Mouse (Mus musculus) hindbrain, embryonic 14.5 days (tissue): Measurements from ENCODE around the gene Fcrl6. TPM values are rescaled to one million over a fixed set of nuclear protein-coding genes. Genes with fewer than 3 reads are reported as not detected.

ENCODE experiments used
- ATAC-seq: fragments of 200-750 bp; cut with Nextera tagmentation; 2 replicates; pipeline ENCODE4 v1.8.0; 2017; ENCODE audit warnings: moderate number of reproducible peaks, mild to moderate bottlenecking, moderate TSS enrichment, moderate library complexity; ENCODE audit not compliant: low FRiP score
- DNase-seq: peaks from one replicate; pipeline ENCODE4 v3.0.0-alpha.2; 2015; ENCODE audit warnings: low spot score
- H3K27ac ChIP-seq: fragments of 300-500 bp; sonication (generic); 2 replicates; pipeline ENCODE4 v1.5.1; 2014; ENCODE audit warnings: mild to moderate bottlenecking, moderate library complexity
- H3K27me3 ChIP-seq: fragments of 300-500 bp; sonication (generic); 2 replicates; pipeline ENCODE4 v1.6.1; 2014; ENCODE audit warnings: mild to moderate bottlenecking, low read length, mixed read lengths; ENCODE audit not compliant: control insufficient read depth, insufficient read depth
- H3K36me3 ChIP-seq: fragments of 300-500 bp; sonication (generic); replicated peaks from 2 replicates; pipeline ENCODE4 v1.6.1; 2014; ENCODE audit not compliant: control insufficient read depth, insufficient read depth
- H3K4me1 ChIP-seq: fragments of 300-500 bp; sonication (generic); replicated peaks from 2 replicates; pipeline ENCODE4 v1.6.1; 2014; ENCODE audit warnings: antibody characterized with exemption, low read length, mixed read lengths; ENCODE audit not compliant: control insufficient read depth, insufficient read depth
- H3K4me2 ChIP-seq: fragments of 300-500 bp; sonication (generic); replicated peaks from 2 replicates; pipeline ENCODE4 v1.6.1; 2014; ENCODE audit warnings: mild to moderate bottlenecking, moderate library complexity
- H3K4me3 ChIP-seq: fragments of 300-500 bp; sonication (generic); replicated peaks from 2 replicates; pipeline ENCODE4 v1.5.1; 2014; ENCODE audit warnings: mild to moderate bottlenecking, low read length
- H3K9ac ChIP-seq: fragments of 300-500 bp; sonication (generic); 2 replicates; pipeline ENCODE4 v1.6.1; 2014
- H3K9me3 ChIP-seq: fragments of 300-500 bp; sonication (generic); 2 replicates; pipeline ENCODE4 v1.6.1; 2016; ENCODE audit warnings: low read length; ENCODE audit not compliant: control insufficient read depth
- WGBS: fragments of 180-500 bp; shearing (Covaris S2); extraction: QIAGEN DNeasy Blood & Tissue Kit; methylation state at CpG from one replicate; pipeline ENCODE4 v1.1.7; 2014; 5-methylcytosine and 5-hydroxymethylcytosine counted together
- polyA plus RNA-seq: library from polyadenylated mRNA; unstranded; fragments of >200 nt; fragmentation: Nextera tagmentation; extraction: Ambion mirVana; gene quantifications from 2 replicates; pipeline ENCODE4 v1.2.1, GENCODE M21; 2014

Gene Fcrl6
- polyA plus RNA-seq, 1 experiment from 2014 or later = 0.19 TPM

- 86% methylated on average over 7 of the region's 7 CpGs for WGBS
- no peak within 1 kb of the TSS for H3K4me3 ChIP-seq
- no peaks in the 10 kb centered on the region for H3K27me3 ChIP-seq
- no peak within 1 kb of the TSS for H3K27ac ChIP-seq
- ATAC-seq (no peak), DNase-seq (no peak)
- H3K9me3 ChIP-seq = no peaks in the 10 kb centered on the region
- H3K9ac ChIP-seq = no peak within 1 kb of the TSS
- peaks cover 5% of the 10 kb centered on the region for H3K4me1 ChIP-seq
- no peaks in the 10 kb centered on the region for H3K36me3 ChIP-seq
- H3K4me2 ChIP-seq = no peak within 1 kb of the TSS
These were observed 12.0 kb downstream of the Fcrl6 start, which contains the start of gene Slamf8 for GRCm38 (mm10) chr1:172590385-172590784. TSS of gene Slamf8 (minus strand) at chr1:172590568.

- no peaks in the 10 kb centered on the region for H3K36me3 ChIP-seq
- no peak overlapping the region for H3K4me3 ChIP-seq
- peak; percentile 64 for ATAC-seq
- peak overlapping the region; percentile 34 for H3K4me2 ChIP-seq
- no peaks in the 10 kb centered on the region for H3K9me3 ChIP-seq
- H3K27ac ChIP-seq = peak overlapping the region; percentile 70
- H3K4me1 ChIP-seq = peaks cover 9% of the 10 kb centered on the region
- DNase-seq = peak; percentile 56
- H3K9ac ChIP-seq = peak overlapping the region; percentile 11; the same call in 1 of the 2 replicates
- H3K27me3 ChIP-seq = no peaks in the 10 kb centered on the region
- 18% methylated on average over 26 of the region's 26 CpGs for WGBS
These were observed 16.5 kb downstream of the Fcrl6 start for GRCm38 (mm10) chr1:172585612-172586567.

- WGBS = 51% methylated on average over 4 of the region's 4 CpGs
- no peak overlapping the region for H3K4me3 ChIP-seq
- no peaks in the 10 kb centered on the region for H3K27me3 ChIP-seq
- H3K9ac ChIP-seq = no peak overlapping the region
- no peaks in the 10 kb centered on the region for H3K9me3 ChIP-seq
- no peak overlapping the region; the same call in 1 of the 2 replicates for H3K4me2 ChIP-seq
- peaks cover 9% of the 10 kb centered on the region for H3K4me1 ChIP-seq
- no peak for ATAC-seq
- no peak for DNase-seq
- H3K27ac ChIP-seq = no peak overlapping the region
- H3K36me3 ChIP-seq = no peaks in the 10 kb centered on the region
These were observed 17.3 kb downstream of the Fcrl6 start for GRCm38 (mm10) chr1:172585026-172585425.

- WGBS = 85% methylated on average over 6 of the region's 6 CpGs
These were observed 18.1 kb downstream of the Fcrl6 start for GRCm38 (mm10) chr1:172584271-172584670.

GRCm38 (mm10) chr1:172582436-172582835 lies 19.9 kb downstream of the Fcrl6 start:
- no peak overlapping the region for H3K4me3 ChIP-seq
- DNase-seq (no peak), ATAC-seq (no peak)
- H3K9me3 ChIP-seq = no peaks in the 10 kb centered on the region
- no peak overlapping the region for H3K9ac ChIP-seq
- no peaks in the 10 kb centered on the region for H3K27me3 ChIP-seq
- H3K4me2 ChIP-seq = no peak overlapping the region
- WGBS = 91% methylated on average over 8 of the region's 8 CpGs
- H3K4me1 ChIP-seq = peaks cover 9% of the 10 kb centered on the region
- H3K27ac ChIP-seq = no peak overlapping the region
- H3K36me3 ChIP-seq = no peaks in the 10 kb centered on the region

More at GRCm38 (mm10) chr1:172584271-172584670, 18.1 kb downstream of the Fcrl6 start:
- Histone ChIP-seq H3K4me1 (peaks cover 9% of the 10 kb centered on the region), H3K9ac (no peak overlapping the region), H3K36me3 (no peaks in the 10 kb centered on the region), H3K9me3 (no peaks in the 10 kb centered on the region), H3K27me3 (no peaks in the 10 kb centered on the region), H3K4me3 (no peak overlapping the region), H3K4me2 (no peak overlapping the region), H3K27ac (no peak overlapping the region)
- ATAC-seq (no peak), DNase-seq (no peak)

GRCm38 (mm10) chr1:172580116-172580515 lies 22.2 kb downstream of the Fcrl6 start:
- no peak overlapping the region for H3K4me2 ChIP-seq
- WGBS = 81% methylated on average over 6 of the region's 6 CpGs
- no peaks in the 10 kb centered on the region for H3K27me3 ChIP-seq
- no peaks in the 10 kb centered on the region for H3K36me3 ChIP-seq
- no peak overlapping the region for H3K9ac ChIP-seq
- H3K27ac ChIP-seq = no peak overlapping the region
- DNase-seq = no peak
- H3K4me1 ChIP-seq = peaks cover 2% of the 10 kb centered on the region; the same call in 1 of the 2 replicates
- ATAC-seq = no peak
- H3K9me3 ChIP-seq = no peaks in the 10 kb centered on the region
- H3K4me3 ChIP-seq = no peak overlapping the region

GRCm38 (mm10) chr1:172567758-172568157 lies 34.6 kb downstream of the Fcrl6 start:
- H3K27me3 ChIP-seq = no peaks in the 10 kb centered on the region
- no peak overlapping the region for H3K4me3 ChIP-seq
- H3K9me3 ChIP-seq = no peaks in the 10 kb centered on the region
- DNase-seq = no peak
- no peak overlapping the region for H3K4me2 ChIP-seq
- peaks cover 5% of the 10 kb centered on the region for H3K4me1 ChIP-seq
- no peak overlapping the region for H3K27ac ChIP-seq
- H3K9ac ChIP-seq = no peak overlapping the region
- WGBS = 70% methylated on average over 4 of the region's 4 CpGs
- no peaks in the 10 kb centered on the region for H3K36me3 ChIP-seq
- no peak for ATAC-seq

GRCm38 (mm10) chr1:172566131-172566530 lies 36.2 kb downstream of the Fcrl6 start:
- Histone ChIP-seq H3K9ac (no peak overlapping the region), H3K4me1 (peaks cover 14% of the 10 kb centered on the region), H3K27ac (no peak overlapping the region), H3K4me2 (no peak overlapping the region), H3K4me3 (no peak overlapping the region), H3K36me3 (no peaks in the 10 kb centered on the region), H3K27me3 (peaks cover 14% of the 10 kb centered on the region), H3K9me3 (no peaks in the 10 kb centered on the region)
- ATAC-seq (no peak), DNase-seq (no peak)
- WGBS = 83% methylated on average over 3 of the region's 3 CpGs

- Histone ChIP-seq H3K4me1 (peaks cover 14% of the 10 kb centered on the region), H3K4me2 (peak overlapping the region; percentile 91), H3K27ac (no peak overlapping the region), H3K27me3 (peaks cover 26% of the 10 kb centered on the region), H3K4me3 (peak overlapping the region; percentile 64), H3K9me3 (no peaks in the 10 kb centered on the region), H3K36me3 (no peaks in the 10 kb centered on the region), H3K9ac (peak overlapping the region; percentile 82)
- ATAC-seq = no peak
- DNase-seq = no peak
- 3% methylated on average over 10 of the region's 10 CpGs for WGBS
These were observed 38.9 kb downstream of the Fcrl6 start for GRCm38 (mm10) chr1:172563465-172563828.
